Mouse (Mus musculus) megakaryocyte-erythroid progenitor cell, adult 5-6 weeks (primary cell): ENCODE data around the gene Best2. TPM values are rescaled to one million over a fixed set of nuclear protein-coding genes. Genes with fewer than 3 reads are reported as not detected.
A peak's percentile ranks its signal among the peaks of the same experiment; 100 is the strongest.

ENCODE experiments used
- ATAC-seq: replicated peaks from 2 replicates; pipeline ENCODE4 v1.8.0; 2016; ENCODE audit warnings: mild to moderate bottlenecking, inconsistent platforms; ENCODE audit not compliant: severe bottlenecking, poor library complexity, low FRiP score, low TSS enrichment
- total RNA-seq, 2 experiments: library from RNA; stranded (forward) in 1 of 2; stranded (reverse) in 1 of 2; fragments of 200-1000, 215-1000 nt in 1 of 2; fragments of >200 nt in 1 of 2; fragmentation: Nextera tagmentation in 1 of 2; gene quantifications; 2 replicates each; pipeline ENCODE4 v1.2.3; 2014 to 2017

Best2 gene
- total RNA-seq, 2 experiments from 2014 or later, result not detected

GRCm38 (mm10) chr8:85025098-85025932 lies 11.0 kb upstream of the Best2 start, which contains the start of gene Asna1:
Gene Asna1 (minus strand): TSS chr8:85025281.
- ATAC-seq, result peak; percentile 88

- no peak for ATAC-seq
These were observed 9.5 kb upstream of the Best2 start for GRCm38 (mm10) chr8:85023846-85024245.

- no peak for ATAC-seq
These were observed 7.3 kb upstream of the Best2 start for GRCm38 (mm10) chr8:85021514-85022055.

GRCm38 (mm10) chr8:85017209-85017608 lies 2.9 kb upstream of the Best2 start:
- no peak for ATAC-seq

GRCm38 (mm10) chr8:85016724-85017123 lies 2.4 kb upstream of the Best2 start:
- ATAC-seq, result no peak

GRCm38 (mm10) chr8:85013230-85013840 lies 996 bp downstream of the Best2 start:
- ATAC-seq, result peak; percentile 89

GRCm38 (mm10) chr8:85011242-85011641 lies 3.1 kb downstream of the Best2 start:
- ATAC-seq, result 0 out of 2 replicates have a peak, but pooled peaks have one; percentile 22

GRCm38 (mm10) chr8:85007686-85008085 lies 6.6 kb downstream of the Best2 start:
- peak; percentile 65 for ATAC-seq

- ATAC-seq, result peak; percentile 95
These were observed 16.6 kb downstream of the Best2 start for GRCm38 (mm10) chr8:84997649-84998295.

- no peak for ATAC-seq
These were observed 17.4 kb downstream of the Best2 start for GRCm38 (mm10) chr8:84996978-84997377.

- no peak for ATAC-seq
These were observed 18.7 kb downstream of the Best2 start for GRCm38 (mm10) chr8:84995680-84996079.

- no peak for ATAC-seq
These were observed 20.0 kb downstream of the Best2 start for GRCm38 (mm10) chr8:84994375-84994774.

GRCm38 (mm10) chr8:84990836-84991235 lies 23.5 kb downstream of the Best2 start:
- ATAC-seq, result peak; percentile 27

GRCm38 (mm10) chr8:84990349-84990748 lies 24.0 kb downstream of the Best2 start, which contains the start of gene Hook2:
Gene Hook2 (plus strand): TSS chr8:84990603.
- ATAC-seq, result peak; percentile 78

GRCm38 (mm10) chr8:84989810-84990209 lies 24.5 kb downstream of the Best2 start:
- peak; percentile 47; the same call in 1 of the 2 replicates for ATAC-seq

- ATAC-seq, result peak; percentile 8; the same call in 1 of the 2 replicates
These were observed 25.0 kb downstream of the Best2 start for GRCm38 (mm10) chr8:84989311-84989731.

- ATAC-seq, result no peak
These were observed 26.4 kb downstream of the Best2 start for GRCm38 (mm10) chr8:84987903-84988302.

- no peak for ATAC-seq
These were observed 26.9 kb downstream of the Best2 start for GRCm38 (mm10) chr8:84987388-84987787.

GRCm38 (mm10) chr8:84986379-84986945 lies 27.9 kb downstream of the Best2 start:
- peak; percentile 6; the same call in 1 of the 2 replicates for ATAC-seq
